Mouse (Mus musculus) E14TG2a.4 (cell line): ENCODE results near the gene Lamb3.

Experiments used
- CTCF ChIP-seq: conservative IDR thresholded peaks from 2 replicates; pipeline ENCODE4 v1.5.1; 2014; ENCODE audit warnings: low read length
- NANOG ChIP-seq: IDR thresholded peaks from 2 replicates; pipeline ENCODE4 v1.6.1; 2014; ENCODE audit warnings: borderline replicate concordance, low read length, mixed read lengths
- POU5F1 ChIP-seq: IDR thresholded peaks from 2 replicates; pipeline ENCODE4 v1.6.1; 2014; ENCODE audit warnings: low read length, borderline replicate concordance

GRCm38 (mm10) chr1:193194416-193195140 is 12.9 kb upstream of the Lamb3 start:
- TF ChIP-seq CTCF (no peak), NANOG (no peak), POU5F1 (no peak)
